Mouse (Mus musculus) cortical plate, adult 2 months (tissue): Measurements from ENCODE around the gene C1qtnf4. TPM values are rescaled to one million over a fixed set of nuclear protein-coding genes. Genes with fewer than 3 reads are reported as not detected.

ENCODE experiments used
- H3K27ac ChIP-seq: fragments of 200-500 bp; 2 replicates; pipeline ENCODE4 v1.5.1; 2012; ENCODE audit warnings: low read length, control low read depth, inconsistent platforms; ENCODE audit not compliant: insufficient read depth
- H3K4me1 ChIP-seq: fragments of 200-500 bp; 2 replicates; pipeline ENCODE4 v1.6.1; 2011; ENCODE audit warnings: low read length; ENCODE audit not compliant: control insufficient read depth, insufficient read depth
- H3K4me3 ChIP-seq: fragments of 200-500 bp; 2 replicates; pipeline ENCODE4 v1.5.1; 2011; ENCODE audit warnings: mild to moderate bottlenecking, low read length, control low read depth; ENCODE audit not compliant: insufficient read depth
- CTCF ChIP-seq: fragments of 200-500 bp; IDR thresholded peaks from 2 replicates; pipeline ENCODE4 v1.5.1; 2011; ENCODE audit warnings: mild to moderate bottlenecking, control low read depth, low read length; ENCODE audit not compliant: insufficient read depth; ENCODE audit errors: extremely low read depth
- POLR2A ChIP-seq: fragments of 200-500 bp; IDR thresholded peaks from 2 replicates; pipeline ENCODE4 v1.6.1; 2011; ENCODE audit warnings: mild to moderate bottlenecking, low read length, control low read depth; ENCODE audit not compliant: insufficient read depth; ENCODE audit errors: extremely low read depth
- polyA plus RNA-seq: library from polyadenylated mRNA; depleted of rRNA; stranded (reverse); fragments of >200 nt; gene quantifications from 2 replicates; pipeline ENCODE4 v1.2.3, GENCODE M21; 2012

The C1qtnf4 gene
- polyA plus RNA-seq, 1 experiment = 369 TPM

DNA sequence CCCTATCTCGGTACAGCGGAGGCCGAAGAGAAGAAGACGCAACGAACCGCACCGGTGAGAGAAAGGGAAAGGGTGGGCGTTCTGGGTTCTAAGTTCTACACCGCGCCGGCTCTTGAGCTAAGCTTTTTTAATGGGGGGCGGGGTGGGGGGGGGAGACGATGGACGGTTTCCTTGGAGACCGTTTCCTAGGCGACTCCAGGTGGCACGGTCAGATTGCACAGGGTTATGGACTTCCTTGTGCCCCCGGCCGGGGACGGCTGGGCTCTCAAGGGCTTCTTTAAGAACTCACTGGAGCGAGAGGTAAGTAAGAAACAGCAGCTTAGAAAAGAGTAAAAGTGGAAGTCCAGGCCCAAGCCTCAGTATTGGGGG lies 19.2 kb downstream of the C1qtnf4 start:
- peaks cover 1% of the 10 kb centered on the region; the same call in 1 of the 2 replicates for H3K4me1 ChIP-seq
- H3K27ac ChIP-seq = no peak overlapping the region
- H3K4me3 ChIP-seq = peak overlapping the region; percentile 81
- TF ChIP-seq POLR2A = no peak
- no peak for TF ChIP-seq CTCF

DNA sequence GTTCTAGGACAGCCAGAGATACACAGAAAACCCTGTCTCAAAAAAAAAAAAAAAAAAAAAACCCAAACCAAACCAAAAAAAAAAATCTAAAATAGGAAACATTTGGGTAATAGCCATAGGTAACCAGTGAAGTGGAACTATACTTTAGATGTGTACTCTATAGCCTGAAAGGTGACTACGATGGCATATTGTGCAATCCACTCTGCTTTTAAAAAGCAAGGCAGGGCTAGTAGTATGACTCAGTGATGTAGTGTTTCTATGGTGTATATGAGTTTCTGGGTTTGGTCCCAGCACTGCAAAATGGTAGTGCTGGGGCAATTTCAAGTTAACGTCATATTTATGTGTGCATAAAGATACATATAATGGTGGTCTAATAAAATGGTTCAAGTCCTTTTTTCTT lies 21.1 kb downstream of the C1qtnf4 start:
- TF ChIP-seq CTCF (no peak), POLR2A (no peak)
- Histone ChIP-seq H3K4me3 (no peak overlapping the region), H3K4me1 (peaks cover 1% of the 10 kb centered on the region; the same call in 1 of the 2 replicates), H3K27ac (no peak overlapping the region)

DNA sequence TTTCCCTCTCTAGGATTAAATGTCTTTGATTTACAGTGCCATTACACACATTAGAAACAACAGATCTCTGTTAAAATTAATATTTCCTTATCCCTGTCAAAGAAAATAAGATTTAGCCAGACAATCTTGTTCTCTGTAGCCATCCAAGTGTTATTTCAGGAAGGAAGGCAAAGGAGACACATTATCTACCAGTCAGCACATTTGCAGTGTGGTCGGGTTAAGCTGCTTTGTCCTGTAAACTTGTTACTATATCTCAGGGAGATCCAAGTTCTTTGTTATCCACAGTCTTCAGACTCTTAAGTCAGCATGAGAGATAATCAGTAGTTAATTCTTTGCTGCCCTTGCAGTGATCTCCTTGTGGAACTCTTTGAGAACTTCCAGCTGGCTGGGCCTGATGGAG lies 25.2 kb downstream of the C1qtnf4 start:
- H3K27ac ChIP-seq = no peak overlapping the region
- no peak for TF ChIP-seq CTCF
- TF ChIP-seq POLR2A = no peak
- H3K4me1 ChIP-seq = peaks cover 4% of the 10 kb centered on the region
- H3K4me3 ChIP-seq = no peak overlapping the region

DNA sequence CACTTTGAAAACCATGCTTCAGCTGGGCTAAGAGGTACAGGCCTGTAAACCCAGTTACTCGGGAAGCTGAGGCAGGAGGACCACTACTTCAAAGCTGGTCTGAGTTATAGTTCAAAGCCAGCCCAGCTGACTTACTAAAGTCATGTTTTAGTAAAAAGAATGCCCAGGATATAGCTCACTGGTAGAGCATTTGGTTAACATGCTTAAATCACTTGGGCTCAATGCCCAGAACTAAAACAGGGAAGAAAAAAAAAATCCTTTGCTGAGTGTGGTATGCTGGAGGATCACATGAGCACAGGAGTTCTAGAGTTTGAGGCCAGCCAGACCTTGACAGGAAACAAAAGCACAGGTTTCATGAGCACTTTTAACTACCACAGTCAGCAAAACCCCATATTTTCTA lies 26.0 kb downstream of the C1qtnf4 start:
- Histone ChIP-seq H3K4me1 (peaks cover 5% of the 10 kb centered on the region), H3K27ac (no peak overlapping the region), H3K4me3 (no peak overlapping the region)
- TF ChIP-seq CTCF = no peak
- no peak for TF ChIP-seq POLR2A

DNA sequence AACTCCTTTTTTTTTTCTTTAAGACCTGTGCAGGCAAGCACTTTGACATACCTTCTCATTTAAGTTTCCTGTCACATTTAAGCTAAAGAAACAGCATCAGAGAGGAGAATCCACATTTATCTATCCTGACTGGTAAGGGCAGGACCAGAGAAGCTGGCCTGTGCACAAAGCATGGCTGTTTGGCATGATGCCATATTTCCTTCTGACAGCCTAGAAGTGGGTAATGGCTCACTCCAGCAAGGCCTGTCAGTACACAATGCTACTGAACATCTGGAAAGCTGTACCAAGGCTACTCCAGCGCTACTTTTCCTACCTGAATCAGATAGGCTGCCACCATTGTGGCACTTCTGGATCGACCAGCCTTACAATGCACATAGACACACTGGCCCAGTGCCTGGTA lies 28.0 kb downstream of the C1qtnf4 start:
- H3K4me3 ChIP-seq = no peak overlapping the region
- peaks cover 5% of the 10 kb centered on the region for H3K4me1 ChIP-seq
- no peak overlapping the region for H3K27ac ChIP-seq
- TF ChIP-seq POLR2A (no peak), CTCF (no peak)

DNA sequence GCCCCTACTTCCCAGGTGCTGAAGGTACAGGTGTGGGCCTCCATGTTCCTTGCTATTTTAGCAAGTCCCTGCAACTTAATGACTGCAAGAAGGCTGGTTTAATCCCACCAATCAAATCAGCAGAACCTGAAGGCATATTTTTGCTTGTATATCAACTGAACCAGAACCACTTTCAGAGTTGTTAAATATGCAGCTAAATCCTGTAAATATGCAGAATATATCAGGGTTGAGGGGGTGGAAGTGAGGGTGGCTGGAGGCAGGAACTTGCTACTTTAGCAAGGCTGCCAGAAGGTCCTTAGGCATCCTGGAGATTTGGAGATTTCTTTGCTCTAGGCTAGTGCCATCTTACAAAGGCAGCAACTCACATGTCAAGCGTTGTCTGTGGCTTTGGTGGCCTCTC lies 29.9 kb downstream of the C1qtnf4 start:
- peak overlapping the region; percentile 1; the same call in 1 of the 2 replicates for H3K27ac ChIP-seq
- H3K4me3 ChIP-seq = no peak overlapping the region; the same call in 1 of the 2 replicates

DNA sequence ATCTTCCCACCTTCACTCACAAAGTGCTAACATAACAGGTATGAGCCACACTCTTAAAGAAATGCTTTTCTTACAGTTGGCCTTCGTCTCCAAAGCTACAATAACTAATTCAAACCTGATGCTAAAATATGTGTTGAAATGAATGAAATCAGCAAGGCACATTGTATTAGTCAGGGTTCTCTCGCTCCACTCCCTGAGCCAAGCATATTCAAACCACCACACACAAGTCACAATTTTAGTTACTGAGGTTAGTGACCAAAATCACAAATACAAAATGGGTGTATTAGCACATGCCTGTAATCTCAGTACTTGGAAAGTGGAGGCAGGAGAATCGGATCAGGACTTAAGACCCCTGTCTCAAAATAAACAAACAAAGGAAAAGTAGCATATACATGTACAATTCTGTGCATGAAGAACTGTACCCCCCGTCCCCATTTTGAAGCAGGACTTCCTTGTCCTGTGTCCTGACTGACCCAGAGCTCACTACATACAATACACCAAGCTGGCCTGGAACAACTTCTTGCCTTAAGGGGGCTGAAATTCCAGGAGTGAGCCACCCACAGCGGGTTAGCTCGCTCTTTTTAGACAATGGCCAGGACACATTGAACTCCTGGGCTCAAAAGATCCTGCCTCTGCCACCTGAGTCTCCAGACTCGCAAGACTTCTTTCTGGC lies 31.0 kb downstream of the C1qtnf4 start:
- Histone ChIP-seq H3K4me1 (peaks cover 5% of the 10 kb centered on the region), H3K4me3 (peak overlapping the region; percentile 69), H3K27ac (peak overlapping the region; percentile 97)
- TF ChIP-seq POLR2A (no peak), CTCF (no peak)

More for the DNA sequence above, 29.9 kb downstream of the C1qtnf4 start:
- H3K4me1 ChIP-seq = peaks cover 5% of the 10 kb centered on the region
- TF ChIP-seq POLR2A = 0 out of 2 replicates have a peak, but pooled peaks have one; percentile 27
- no peak for TF ChIP-seq CTCF

DNA sequence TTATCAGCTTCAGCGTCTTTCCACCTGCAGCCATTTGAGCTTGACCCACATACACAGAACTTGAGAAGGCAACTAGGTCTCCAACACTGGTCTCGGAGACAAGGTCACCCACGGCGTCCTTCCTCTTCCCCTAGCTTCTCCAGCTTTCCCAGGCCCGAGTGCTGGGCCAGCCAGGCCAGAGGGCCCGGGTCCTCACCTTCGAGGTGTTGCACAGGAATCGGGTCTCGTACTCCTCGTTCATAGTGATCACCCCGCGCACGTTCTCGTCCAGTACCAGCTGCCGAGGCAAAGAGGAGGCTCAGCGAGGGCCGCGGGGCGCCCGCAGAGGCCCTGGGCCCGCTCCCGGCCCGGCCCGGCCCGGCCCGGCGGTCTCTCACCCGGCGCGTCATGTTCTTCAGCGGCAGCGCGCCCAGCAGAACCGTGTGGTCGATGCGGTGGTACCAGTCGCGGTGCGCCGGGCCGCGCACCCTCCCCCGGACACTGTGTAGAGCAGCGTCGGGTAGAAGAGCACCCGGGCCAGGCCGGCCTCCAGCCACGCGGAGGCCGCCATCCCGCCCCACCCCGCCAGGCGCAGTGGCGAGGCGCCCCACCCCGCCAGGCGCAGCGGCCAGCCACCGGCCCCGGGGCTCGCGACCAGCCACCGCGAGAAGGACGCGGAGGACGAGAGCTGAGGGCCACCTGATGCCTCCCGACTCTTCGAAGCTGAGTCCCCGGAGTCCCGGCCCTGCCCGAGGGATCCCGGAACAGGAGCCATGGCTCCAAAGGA lies 31.8 kb downstream of the C1qtnf4 start:
- peaks cover 5% of the 10 kb centered on the region for H3K4me1 ChIP-seq
- peak overlapping the region; percentile 97 for H3K27ac ChIP-seq
- TF ChIP-seq POLR2A (no peak), CTCF (no peak)
- peak overlapping the region; percentile 69 for H3K4me3 ChIP-seq

DNA sequence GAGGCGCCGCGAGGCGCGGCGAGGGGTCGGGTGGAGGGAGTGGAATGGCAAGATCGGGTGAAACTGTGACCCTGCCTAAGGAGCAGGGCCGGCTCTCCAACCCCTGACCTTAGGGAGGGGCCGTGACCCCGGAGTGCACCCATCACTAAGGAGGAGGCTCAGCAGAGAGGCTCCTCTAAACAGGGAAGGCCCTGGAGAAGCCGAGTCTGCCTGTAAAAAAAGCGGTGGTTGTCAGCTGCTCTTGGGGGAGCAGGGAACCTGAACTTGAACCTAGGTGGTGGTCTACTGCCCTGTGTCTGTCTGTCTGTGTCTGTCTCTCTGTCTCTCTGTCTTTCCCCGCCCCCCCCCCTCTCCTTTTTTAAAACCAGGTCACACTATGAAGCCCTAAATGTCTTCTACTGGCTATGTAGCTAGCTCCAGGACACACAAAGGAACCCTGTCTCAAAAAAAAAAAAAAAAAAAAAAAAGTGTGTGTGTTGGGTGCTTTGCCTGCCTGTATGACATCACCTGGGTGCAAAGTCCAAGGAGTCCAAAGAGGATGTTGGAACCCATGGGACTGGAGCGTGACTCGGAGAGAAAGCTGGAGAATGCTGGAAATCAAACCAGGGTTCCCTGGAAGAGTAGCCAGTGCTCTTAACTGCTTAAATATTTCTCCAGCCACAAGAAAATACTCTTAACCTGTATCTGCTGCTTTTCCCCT lies 32.5 kb downstream of the C1qtnf4 start:
- TF ChIP-seq CTCF (no peak), POLR2A (0 out of 2 replicates have a peak, but pooled peaks have one; percentile 23)
- Histone ChIP-seq H3K27ac (peak overlapping the region; percentile 97), H3K4me3 (peak overlapping the region; percentile 69), H3K4me1 (peaks cover 5% of the 10 kb centered on the region)
